Mouse (Mus musculus) CD8-positive naive resting alpha-beta T cell, adult 57 days (primary cell): Measurements from ENCODE around the gene Serpinb9c. TPM values are rescaled to one million over a fixed set of nuclear protein-coding genes. Genes with fewer than 3 reads are reported as not detected.

Experiments
- total RNA-seq: library from RNA; stranded (reverse); gene quantifications from one replicate; pipeline ENCODE4 v1.2.4, GENCODE M21; 2023

Gene Serpinb9c
- total RNA-seq = not detected

DNA sequence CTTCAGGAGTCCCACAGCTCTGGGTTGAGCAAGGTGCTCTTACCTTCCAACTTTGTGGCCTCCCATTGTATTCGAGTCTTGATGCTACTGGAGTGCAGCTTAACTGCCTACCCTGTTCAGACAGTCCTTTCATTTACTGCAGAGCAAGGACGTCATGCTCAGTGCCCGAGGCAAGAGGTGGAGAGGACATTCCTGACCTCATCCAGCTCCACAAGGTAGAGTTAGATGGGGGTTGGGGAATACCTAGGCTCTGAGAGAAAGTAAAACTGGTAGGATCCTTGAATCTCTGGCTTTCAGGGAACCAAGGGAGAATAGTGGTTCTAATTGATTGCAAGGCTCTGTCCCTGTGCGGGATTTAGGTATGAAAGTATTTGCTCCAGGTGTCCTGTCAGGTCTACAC is at the start of gene Serpinb9c:
Gene Serpinb9c, minus strand, starts transcription at position 101 of the 400 bp plus-strand sequence.

DNA sequence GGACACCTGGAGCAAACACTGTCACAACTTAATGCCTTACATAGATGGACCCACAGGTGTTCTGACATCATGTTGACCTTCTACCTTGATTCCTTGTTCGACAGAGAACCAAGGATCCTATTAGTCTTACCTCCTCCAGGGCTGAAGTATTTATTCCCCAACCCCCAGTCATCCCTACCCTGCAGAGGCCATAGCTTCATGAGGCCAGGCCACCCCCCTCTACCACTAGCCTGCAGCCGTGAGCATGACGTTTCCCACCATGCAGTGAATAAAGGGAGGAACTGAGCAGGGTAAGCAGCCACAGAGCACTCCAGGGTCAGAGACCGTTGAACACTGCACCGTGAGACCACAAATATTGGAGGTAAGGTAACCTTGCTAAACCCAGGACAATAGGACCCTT is 33.1 kb upstream of the Serpinb9c start, which contains the start of gene Serpinb9d:
Gene Serpinb9d, plus strand, starts transcription at position 301 of the 400 bp plus-strand sequence.

Other genes with a start within 250 kb of the Serpinb9c start
- gene Serpinb6b, start 194.5 kb downstream of the Serpinb9c start, total RNA-seq = 6.1 TPM
- gene Serpinb9, start 156.5 kb downstream of the Serpinb9c start, total RNA-seq = 5.4 TPM
- not detected for gene Serpinb9b, start 132.3 kb downstream of the Serpinb9c start, total RNA-seq
- gene Serpinb1b, start 81.2 kb downstream of the Serpinb9c start, total RNA-seq = not detected
- not detected for gene Serpinb9d, start 33.2 kb upstream of the Serpinb9c start, total RNA-seq
- gene Serpinb9e, start 89.9 kb upstream of the Serpinb9c start, total RNA-seq = not detected
- not detected for gene Serpinb9f, start 164.3 kb upstream of the Serpinb9c start, total RNA-seq
- not detected for gene Gm11397, start 236.0 kb upstream of the Serpinb9c start, total RNA-seq